Mouse (Mus musculus) heart, postnatal 10 days (tissue): ENCODE data around the gene Aasdhppt. TPM values are rescaled to one million over a fixed set of nuclear protein-coding genes. Genes with fewer than 3 reads are reported as not detected.

Experiments used
- DNase-seq, 2 experiments: peaks; one replicate each; pipeline ENCODE4 v3.0.0; 2021
- intact Hi-C: fragments of 180-260 bp; cut with DNase I; formaldehyde crosslinking; loops from one replicate; pipeline ENCODE4 v1.15.1; 2025
- microRNA-seq, 2 experiments: library from miRNA; unstranded; fragments of <30 nt; microRNA quantifications; one replicate each; pipeline ENCODE4 v1.2.0; 2022
- total RNA-seq, 2 experiments: library from RNA; stranded (reverse); gene quantifications; 2 replicates each; pipeline ENCODE4 v1.2.3; 2021

The Aasdhppt gene
- 10 to 100 TPM; 16.4 to 18.3 TPM for total RNA-seq

- DNase-seq: peak; percentile 99
- intact Hi-C loops: loop anchor here (2.0 kb wide), 1 partner anchor 67 kb away; the partner anchor contains the start of gene Msantd4
Measured at GRCm38 (mm10) chr9:4309351-4310085, at the start of gene Aasdhppt, which contains the start of gene Kbtbd3. Gene Aasdhppt, minus strand, starts transcription at chr9:4309471. Gene Kbtbd3, plus strand, starts transcription at chr9:4309833.

GRCm38 (mm10) chr9:4353163-4353562 is 43.9 kb upstream of the Aasdhppt start:
- intact Hi-C loops: no loop called here
- no peak for DNase-seq

GRCm38 (mm10) chr9:4318939-4319721 is 9.9 kb upstream of the Aasdhppt start:
- intact Hi-C loops: no loop called here

GRCm38 (mm10) chr9:4315746-4316145 is 6.5 kb upstream of the Aasdhppt start:
- intact Hi-C loops: no loop called here
- no peak for DNase-seq

More at GRCm38 (mm10) chr9:4318939-4319721, 9.9 kb upstream of the Aasdhppt start:
- DNase-seq: no peak

- intact Hi-C loops: no loop called here
- no peak for DNase-seq
Measured at GRCm38 (mm10) chr9:4313946-4314345, 4.7 kb upstream of the Aasdhppt start.

GRCm38 (mm10) chr9:4311162-4311561 is 1.9 kb upstream of the Aasdhppt start:
- intact Hi-C loops: loop anchor here (2.0 kb wide), 1 partner anchor 66 kb away; the partner anchor contains the start of gene Msantd4
- no peak for DNase-seq

GRCm38 (mm10) chr9:4310706-4311105 is 1.4 kb upstream of the Aasdhppt start:
- intact Hi-C loops: loop anchor here (2.0 kb wide), 1 partner anchor 66 kb away; the partner anchor contains the start of gene Msantd4
- no peak for DNase-seq

- intact Hi-C loops: no loop called here
Measured at GRCm38 (mm10) chr9:4308628-4309350, 482 bp downstream of the Aasdhppt start.

GRCm38 (mm10) chr9:4304867-4305266 is 4.4 kb downstream of the Aasdhppt start:
- DNase-seq: no peak
- intact Hi-C loops: loop anchor here (5.0 kb wide), 1 partner anchor 903 kb away; the partner anchor contains the start of gene Cwf19l2

More at GRCm38 (mm10) chr9:4308628-4309350, 482 bp downstream of the Aasdhppt start:
- DNase-seq: no peak

- DNase-seq: no peak
- intact Hi-C loops: loop anchor here (5.0 kb wide), 1 partner anchor 898 kb away; the partner anchor contains the start of gene Cwf19l2
Measured at GRCm38 (mm10) chr9:4300466-4300865, 8.8 kb downstream of the Aasdhppt start.

GRCm38 (mm10) chr9:4283850-4284249 is 25.4 kb downstream of the Aasdhppt start:
- intact Hi-C loops: no loop called here
- no peak for DNase-seq

- intact Hi-C loops: no loop called here
- DNase-seq: no peak
Measured at GRCm38 (mm10) chr9:4266881-4267280, 42.4 kb downstream of the Aasdhppt start.

GRCm38 (mm10) chr9:4260746-4261090 is 48.6 kb downstream of the Aasdhppt start:
- no peak for DNase-seq
- intact Hi-C loops: no loop called here

GRCm38 (mm10) chr9:4259841-4260745 is 49.2 kb downstream of the Aasdhppt start:
- DNase-seq: peak in 1 of 2 experiments; percentile 24

GRCm38 (mm10) chr9:4259074-4259473 is 50.2 kb downstream of the Aasdhppt start:
- DNase-seq: no peak
- intact Hi-C loops: no loop called here

More at GRCm38 (mm10) chr9:4259841-4260745, 49.2 kb downstream of the Aasdhppt start:
- intact Hi-C loops: no loop called here

Small RNAs within 50 kb of the gene (microRNA-seq; reads per million reads assigned to microRNA genes)
- gene Gm22195: 0 reads per million in 2 experiments

Other genes starting within 250 kb of the Aasdhppt start
- gene Kbtbd3, start 362 bp upstream of the Aasdhppt start, total RNA-seq: 1 to 10 TPM; 6.9 to 8.9 TPM
- 10 to 100 TPM; 42.5 to 44.6 TPM for gene Msantd4, start 67.1 kb upstream of the Aasdhppt start, total RNA-seq